Comparison of ENCODE assay signal across 9 mouse cellular contexts in genomic region chr6:45323505-45323904, GRCm38 (mm10).
DNase-seq lines count a peak whose midpoint lies in the region; ATAC-seq and TF ChIP-seq lines count a peak whose summit lies in the region.
"Had no signal": no experiment of that assay in that cellular context is flagged by ENCODE, and none has a peak within 500 bp of the region (broad histone marks: within the 10 kb centered on the region; RNA-seq: fewer than 3 reads in every experiment).

No protein-coding gene starts in this region.

- H3K4me3 ChIP-seq in heart, embryonic 12.5 days: no peak overlapping the region
- H3K4me3 ChIP-seq in CH12.LX (replicated peaks in 1 of 3; ENCODE audit: low read depth in 2 of 3, low read length in 2 of 3, poor library complexity in 1 of 3): no peak overlapping the region
- H3K4me3 ChIP-seq: myocyte had no signal

- H3K27ac ChIP-seq in heart, embryonic 12.5 days (ENCODE audit: poor library complexity, severe bottlenecking): no peak overlapping the region
- H3K27ac ChIP-seq in CH12.LX (ENCODE audit: insufficient read depth, low read depth): no peak overlapping the region

- DNase-seq in heart, postnatal 4 days: peak; percentile 59
- DNase-seq in CH12.LX (ENCODE audit: extremely low read depth) (no peak), ZHBTc4 (ENCODE audit: low read depth, low spot score) (peak; percentile 38)
- peak; percentile 16 for DNase-seq in embryo, embryonic 10 days (ENCODE audit: low spot score)
- DNase-seq in left cerebral cortex, postnatal 4 days: peak; percentile 63
- peak; percentile 29 for DNase-seq in right cerebral cortex, postnatal 25 days

- 1% methylated on average over 2 of the region's 2 CpGs for WGBS in heart, embryonic 12.5 days

- in situ Hi-C loops in CH12.LX (cut with MboI; ENCODE audit: low pct_ligation_motif_present, low pct_unique_long_range_greater_than_20kb, low sequenced_read_pairs): no loop called here

- H3K4me2 ChIP-seq in heart, embryonic 12.5 days: no peak overlapping the region
- no peak overlapping the region for H3K4me2 ChIP-seq in CH12.LX (ENCODE audit: insufficient read depth, low read depth, poor library complexity, severe bottlenecking)

- H3K4me1 ChIP-seq in heart, embryonic 12.5 days (replicated peaks): no peaks in the 10 kb centered on the region
- H3K4me1 ChIP-seq in CH12.LX (ENCODE audit: control insufficient read depth in 1 of 2, insufficient read depth in 2 of 2): no peaks in the 10 kb centered on the region

- intact Hi-C loops in left cerebral cortex, postnatal 4 days (cut with DNase I): loop anchor here (10.0 kb wide), 1 partner anchor 1641 kb away; no protein-coding TSS in a partner anchor

- TF ChIP-seq POLR2A in CH12.LX (IDR thresholded peaks at IDR 0.05; ENCODE audit: low read depth, low read length): no peak

- TF ChIP-seq EP300 in CH12.LX (IDR thresholded peaks at IDR 0.05; ENCODE audit: low read length): no peak

- no peak overlapping the region for H3K9ac ChIP-seq in heart, embryonic 12.5 days
- no peak overlapping the region for H3K9ac ChIP-seq in CH12.LX (ENCODE audit: insufficient read depth, low read depth)

- TF ChIP-seq RAD21 in CH12.LX (IDR thresholded peaks at IDR 0.05; ENCODE audit: low read depth, low read length): peak; percentile 15

- no peak for ATAC-seq in heart, embryonic 12.5 days (ENCODE audit: insufficient number of reproducible peaks, low FRiP score)
- ATAC-seq in inflammation-experienced regulatory T-cells, adult 6 months: no peak

- H3K27me3 ChIP-seq in heart, embryonic 12.5 days (replicated peaks): no peaks in the 10 kb centered on the region
- H3K27me3 ChIP-seq in CH12.LX (replicated peaks): no peaks in the 10 kb centered on the region

- dilution Hi-C loops in CH12.LX (cut with MboI; ENCODE audit: extremely low pct_ligation_motif_present, extremely low pct_unique_long_range_greater_than_20kb, low sequenced_read_pairs): no loop called here

- no peaks in the 10 kb centered on the region for H3K79me2 ChIP-seq in CH12.LX (replicated peaks; ENCODE audit: control insufficient read depth, extremely low read depth, insufficient read depth, poor library complexity, severe bottlenecking)

- no peaks in the 10 kb centered on the region for H3K36me3 ChIP-seq in heart, embryonic 12.5 days
- no peaks in the 10 kb centered on the region for H3K36me3 ChIP-seq in CH12.LX (replicated peaks in 1 of 2; ENCODE audit: control insufficient read depth in 1 of 2, insufficient read depth in 1 of 2, low read length in 1 of 2)

- no peaks in the 10 kb centered on the region for H3K9me3 ChIP-seq in heart, embryonic 12.5 days (replicated peaks)
- H3K9me3 ChIP-seq in CH12.LX (replicated peaks; ENCODE audit: low read length): peaks cover 19% of the 10 kb centered on the region

- TF ChIP-seq CTCF in CH12.LX (conservative IDR thresholded peaks at IDR 0.05 in 1 of 2, IDR thresholded peaks at IDR 0.05 in 1 of 2; ENCODE audit: low read depth in 2 of 2, low read length in 2 of 2): peak in 1 of 2 experiments; percentile 43; a peak in 2 of 4 replicates

TF ChIP-seq in CH12.LX, 34 proteins besides CTCF, POLR2A, EP300 and RAD21:
- TF ChIP-seq SMC3 (IDR thresholded peaks at IDR 0.05; ENCODE audit: low read depth, low read length) (peak; percentile 20), JUND (conservative IDR thresholded peaks at IDR 0.05; ENCODE audit: low read depth, low read length) (no peak), MAZ (IDR thresholded peaks at IDR 0.05; ENCODE audit: low read depth, low read length) (no peak)
